Mouse (Mus musculus): ENCODE measurements at regions not wholly inside any gene's neighbourhood (a gene's known extent, or its start where the extent isn't known, plus 50 kb on each side); places are given as distances from the start of the nearest gene placed in this dataset.

DNA sequence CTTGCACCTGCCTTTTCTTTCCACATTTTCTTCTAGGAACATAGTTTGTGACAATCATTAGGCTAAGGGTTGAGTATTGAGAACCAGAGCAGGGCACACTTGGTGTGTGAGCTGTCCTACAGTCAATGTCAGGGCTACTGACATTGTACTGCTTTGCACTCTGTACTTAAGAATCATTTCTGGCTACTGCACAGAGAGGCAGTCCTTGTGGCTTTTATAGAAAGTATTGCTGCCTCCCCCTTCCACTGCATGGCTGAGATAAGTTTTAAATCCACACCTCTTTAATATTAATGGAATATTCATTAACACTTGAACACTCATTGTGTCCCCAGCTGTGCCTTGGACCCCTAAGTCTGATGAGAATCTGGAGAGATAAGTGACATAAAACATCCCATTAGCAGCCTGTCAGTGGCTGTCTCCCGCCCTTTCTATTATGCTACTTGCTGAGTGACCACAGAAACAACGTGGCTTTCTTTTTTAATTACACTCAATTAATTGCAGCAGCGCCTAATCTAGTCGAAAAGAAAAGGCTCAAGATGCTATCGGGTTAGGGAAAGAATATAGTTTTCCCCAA is 121.5 kb downstream of the Gm17728 start:
- Histone ChIP-seq H3K9ac (ENCODE audit: low read depth, poor library complexity, severe bottlenecking) (no peak overlapping the region), H3K27me3 (ENCODE audit: control insufficient read depth, insufficient read depth, low read length, poor library complexity, severe bottlenecking) (no peaks in the 10 kb centered on the region), H3K4me1 (ENCODE audit: control insufficient read depth, insufficient read depth, low read length) (no peaks in the 10 kb centered on the region), H3K4me3 (ENCODE audit: low read depth, low read length) (no peak overlapping the region), H3K27ac (ENCODE audit: insufficient read depth, low read length) (no peak overlapping the region), H3K9me3 (replicated peaks; ENCODE audit: control insufficient read depth, insufficient read depth, low read length, poor library complexity, severe bottlenecking) (no peaks in the 10 kb centered on the region), H3K36me3 (ENCODE audit: control insufficient read depth, insufficient read depth, low read length, poor library complexity, severe bottlenecking) (no peaks in the 10 kb centered on the region)
- no peak for TF ChIP-seq POLR2A (IDR thresholded peaks at IDR 0.05; ENCODE audit: insufficient read depth, low read length)
- no peak for TF ChIP-seq CTCF (IDR thresholded peaks at IDR 0.05; ENCODE audit: low read depth, low read length)
- TF ChIP-seq EP300 (IDR thresholded peaks at IDR 0.05; ENCODE audit: insufficient read depth, low read depth, low read length), result no peak

- H3K4me1 ChIP-seq (ENCODE audit: control insufficient read depth, insufficient read depth, low read length), result no peaks in the 10 kb centered on the region
- H3K36me3 ChIP-seq (ENCODE audit: control insufficient read depth, insufficient read depth, low read length, poor library complexity, severe bottlenecking), result no peaks in the 10 kb centered on the region
- no peak overlapping the region for H3K9ac ChIP-seq (ENCODE audit: low read depth, poor library complexity, severe bottlenecking)
- H3K4me3 ChIP-seq (ENCODE audit: low read depth, low read length), result no peak overlapping the region
- TF ChIP-seq POLR2A (IDR thresholded peaks at IDR 0.05; ENCODE audit: insufficient read depth, low read length), result no peak
- no peak for TF ChIP-seq EP300 (IDR thresholded peaks at IDR 0.05; ENCODE audit: insufficient read depth, low read depth, low read length)
- TF ChIP-seq CTCF (IDR thresholded peaks at IDR 0.05; ENCODE audit: low read depth, low read length), result no peak
- no peak overlapping the region for H3K27ac ChIP-seq (ENCODE audit: insufficient read depth, low read length)
- H3K27me3 ChIP-seq (ENCODE audit: control insufficient read depth, insufficient read depth, low read length, poor library complexity, severe bottlenecking), result no peaks in the 10 kb centered on the region
- H3K9me3 ChIP-seq (replicated peaks; ENCODE audit: control insufficient read depth, insufficient read depth, low read length, poor library complexity, severe bottlenecking), result no peaks in the 10 kb centered on the region; the same call in 1 of the 2 replicates
Measured at GRCm38 (mm10) chr17:9557544-9557943, 112.0 kb downstream of the Pabpc6 start.

GRCm38 (mm10) chr17:9566846-9567245 is 102.7 kb downstream of the Pabpc6 start:
- no peaks in the 10 kb centered on the region for H3K9me3 ChIP-seq (replicated peaks; ENCODE audit: control insufficient read depth, insufficient read depth, low read length, poor library complexity, severe bottlenecking)
- H3K4me1 ChIP-seq (ENCODE audit: control insufficient read depth, insufficient read depth, low read length), result no peaks in the 10 kb centered on the region
- H3K9ac ChIP-seq (ENCODE audit: low read depth, poor library complexity, severe bottlenecking), result no peak overlapping the region
- no peaks in the 10 kb centered on the region for H3K36me3 ChIP-seq (ENCODE audit: control insufficient read depth, insufficient read depth, low read length, poor library complexity, severe bottlenecking)
- TF ChIP-seq EP300 (IDR thresholded peaks at IDR 0.05; ENCODE audit: insufficient read depth, low read depth, low read length) (no peak), CTCF (IDR thresholded peaks at IDR 0.05; ENCODE audit: low read depth, low read length) (no peak), POLR2A (IDR thresholded peaks at IDR 0.05; ENCODE audit: insufficient read depth, low read length) (no peak)
- H3K27ac ChIP-seq (ENCODE audit: insufficient read depth, low read length), result no peak overlapping the region
- no peaks in the 10 kb centered on the region for H3K27me3 ChIP-seq (ENCODE audit: control insufficient read depth, insufficient read depth, low read length, poor library complexity, severe bottlenecking)
- H3K4me3 ChIP-seq (ENCODE audit: low read depth, low read length), result no peak overlapping the region

DNA sequence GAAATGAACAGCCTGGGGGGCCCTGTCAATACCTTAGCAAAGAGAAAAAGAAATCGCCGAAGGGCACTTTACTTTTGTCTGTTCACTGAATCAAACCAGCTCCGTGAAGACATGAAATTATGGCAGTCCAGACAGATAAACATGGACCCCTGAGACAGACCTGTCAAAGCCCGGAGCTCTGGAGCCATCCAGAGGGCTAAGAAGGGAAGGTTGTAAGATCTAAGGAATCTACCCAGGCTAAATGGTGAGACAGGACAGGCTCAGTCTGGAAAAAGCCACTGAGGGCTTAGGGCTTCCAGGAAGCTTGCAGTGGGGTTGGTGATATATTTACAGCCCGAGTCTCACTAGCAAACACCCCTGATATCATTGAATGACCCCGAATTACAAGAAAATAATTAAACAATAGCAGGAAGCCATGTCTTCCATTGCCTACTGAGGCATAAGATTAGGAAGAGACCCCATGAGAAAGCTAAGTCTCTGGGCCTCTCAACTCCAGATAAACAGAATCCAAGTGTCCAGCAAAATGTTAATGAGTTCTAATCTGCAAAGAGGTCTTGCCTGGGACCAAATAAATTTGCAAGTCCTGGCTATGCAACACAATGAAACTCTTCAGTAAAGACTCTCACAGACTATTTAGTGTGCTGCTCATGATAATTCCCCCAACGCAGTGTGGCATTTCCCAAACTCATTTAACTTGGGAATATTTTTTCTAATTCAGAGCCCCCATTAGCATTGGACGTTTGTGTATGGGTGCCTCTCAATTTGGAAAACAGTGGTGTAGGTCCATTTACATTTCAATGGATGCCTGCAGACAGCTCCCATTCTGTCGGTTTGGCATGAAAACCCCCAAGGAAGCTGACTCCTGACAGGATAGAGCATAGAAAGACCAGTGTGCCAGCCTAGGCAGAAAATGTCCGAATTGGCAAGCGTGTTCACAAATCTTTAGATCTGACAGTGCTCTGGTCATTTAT is 89.8 kb downstream of the Pabpc6 start:
- no peak overlapping the region for H3K9ac ChIP-seq (ENCODE audit: low read depth, poor library complexity, severe bottlenecking)
- TF ChIP-seq CTCF (IDR thresholded peaks at IDR 0.05; ENCODE audit: low read depth, low read length), result no peak
- TF ChIP-seq EP300 (IDR thresholded peaks at IDR 0.05; ENCODE audit: insufficient read depth, low read depth, low read length), result no peak
- TF ChIP-seq POLR2A (IDR thresholded peaks at IDR 0.05; ENCODE audit: insufficient read depth, low read length), result no peak
- H3K27me3 ChIP-seq (ENCODE audit: control insufficient read depth, insufficient read depth, low read length, poor library complexity, severe bottlenecking), result no peaks in the 10 kb centered on the region
- no peaks in the 10 kb centered on the region for H3K9me3 ChIP-seq (replicated peaks; ENCODE audit: control insufficient read depth, insufficient read depth, low read length, poor library complexity, severe bottlenecking)
- peaks cover 2% of the 10 kb centered on the region for H3K4me1 ChIP-seq (ENCODE audit: control insufficient read depth, insufficient read depth, low read length)
- H3K4me3 ChIP-seq (ENCODE audit: low read depth, low read length), result no peak overlapping the region
- H3K36me3 ChIP-seq (ENCODE audit: control insufficient read depth, insufficient read depth, low read length, poor library complexity, severe bottlenecking), result no peaks in the 10 kb centered on the region
- H3K27ac ChIP-seq (ENCODE audit: insufficient read depth, low read length), result peak overlapping the region; percentile 81

- Histone ChIP-seq H3K27ac (ENCODE audit: insufficient read depth, low read length) (no peak overlapping the region), H3K4me3 (ENCODE audit: low read depth, low read length) (no peak overlapping the region), H3K9ac (ENCODE audit: low read depth, poor library complexity, severe bottlenecking) (no peak overlapping the region), H3K27me3 (ENCODE audit: control insufficient read depth, insufficient read depth, low read length, poor library complexity, severe bottlenecking) (no peaks in the 10 kb centered on the region), H3K36me3 (ENCODE audit: control insufficient read depth, insufficient read depth, low read length, poor library complexity, severe bottlenecking) (no peaks in the 10 kb centered on the region), H3K4me1 (ENCODE audit: control insufficient read depth, insufficient read depth, low read length) (no peaks in the 10 kb centered on the region), H3K9me3 (replicated peaks; ENCODE audit: control insufficient read depth, insufficient read depth, low read length, poor library complexity, severe bottlenecking) (no peaks in the 10 kb centered on the region)
- TF ChIP-seq CTCF (IDR thresholded peaks at IDR 0.05; ENCODE audit: low read depth, low read length), result no peak
- TF ChIP-seq POLR2A (IDR thresholded peaks at IDR 0.05; ENCODE audit: insufficient read depth, low read length), result no peak
- no peak for TF ChIP-seq EP300 (IDR thresholded peaks at IDR 0.05; ENCODE audit: insufficient read depth, low read depth, low read length)
Measured at GRCm38 (mm10) chr17:9598131-9598530, 71.4 kb downstream of the Pabpc6 start.

DNA sequence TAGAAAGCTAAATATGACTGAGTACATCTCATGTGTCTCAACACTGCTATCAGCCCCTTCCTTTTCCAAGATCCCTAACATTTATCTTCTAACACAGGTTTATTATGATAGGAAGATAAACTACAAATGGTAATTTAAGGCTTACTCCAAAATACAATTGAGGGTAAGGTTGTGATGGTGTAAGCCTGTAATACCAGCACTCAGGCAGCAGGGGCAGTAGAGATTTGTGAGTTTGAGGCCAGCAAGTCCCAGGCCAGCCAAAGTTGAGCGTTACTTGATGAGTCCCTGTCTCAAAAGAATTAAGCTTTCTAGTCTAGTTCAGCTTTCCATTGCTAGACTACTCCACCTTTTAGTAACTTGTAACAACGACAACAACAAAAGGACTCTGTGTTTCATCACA is 69.1 kb downstream of the Pabpc6 start:
- H3K27ac ChIP-seq (ENCODE audit: insufficient read depth, low read length), result no peak overlapping the region
- no peaks in the 10 kb centered on the region for H3K4me1 ChIP-seq (ENCODE audit: control insufficient read depth, insufficient read depth, low read length)
- H3K27me3 ChIP-seq (ENCODE audit: control insufficient read depth, insufficient read depth, low read length, poor library complexity, severe bottlenecking), result no peaks in the 10 kb centered on the region
- no peak overlapping the region for H3K9ac ChIP-seq (ENCODE audit: low read depth, poor library complexity, severe bottlenecking)
- no peak overlapping the region for H3K4me3 ChIP-seq (ENCODE audit: low read depth, low read length)
- no peaks in the 10 kb centered on the region for H3K36me3 ChIP-seq (ENCODE audit: control insufficient read depth, insufficient read depth, low read length, poor library complexity, severe bottlenecking)
- no peaks in the 10 kb centered on the region for H3K9me3 ChIP-seq (replicated peaks; ENCODE audit: control insufficient read depth, insufficient read depth, low read length, poor library complexity, severe bottlenecking)
- TF ChIP-seq CTCF (IDR thresholded peaks at IDR 0.05; ENCODE audit: low read depth, low read length) (peak; percentile 7), EP300 (IDR thresholded peaks at IDR 0.05; ENCODE audit: insufficient read depth, low read depth, low read length) (no peak)

Measured in ES-Bruce4 (cell line).